Mouse (Mus musculus) ovary, adult 2 months (tissue): Measurements from ENCODE around the gene Mycl. TPM values are rescaled to one million over a fixed set of nuclear protein-coding genes. Genes with fewer than 3 reads are reported as not detected.

Source experiments
- polyA plus RNA-seq: library from polyadenylated mRNA; depleted of rRNA; stranded (reverse); fragments of >200 nt; gene quantifications from 2 replicates; pipeline ENCODE4 v1.2.3, GENCODE M21; 2012; rRNA removed

Gene Mycl
- polyA plus RNA-seq, result 45.6 and 47.5 TPM in 2 replicates

GRCm38 (mm10) chr4:122995404-122996220 is at the start of gene Mycl:
Mycl (plus strand) TSS chr4:122995652.

GRCm38 (mm10) chr4:122961100-122961567 is 34.3 kb upstream of the Mycl start, which contains the start of gene Mfsd2a:
Mfsd2a (minus strand) TSS chr4:122961188.

GRCm38 (mm10) chr4:123016451-123016957 is 21.1 kb downstream of the Mycl start, which contains the start of gene Trit1:
Trit1 (plus strand) TSS chr4:123016597.

Other genes starting within 250 kb of the Mycl start
- 27.8 and 33.5 TPM in 2 replicates for gene Ppt1, start 159.4 kb upstream of the Mycl start, polyA plus RNA-seq
- gene Cap1, start 109.6 kb upstream of the Mycl start, polyA plus RNA-seq, result 62.8 and 69.9 TPM in 2 replicates
- gene Mfsd2a, start 34.5 kb upstream of the Mycl start, polyA plus RNA-seq, result 21.5 and 27.0 TPM in 2 replicates
- 9.7 and 12.8 TPM in 2 replicates for gene Trit1, start 20.9 kb downstream of the Mycl start, polyA plus RNA-seq
- 0.26 and 0.35 TPM in 2 replicates for gene Bmp8b, start 109.5 kb downstream of the Mycl start, polyA plus RNA-seq
- not detected in 2 replicates for gene Oxct2b, start 120.6 kb downstream of the Mycl start, polyA plus RNA-seq
- 23.5 and 24.2 TPM in 2 replicates for gene Ppie, start 144.3 kb downstream of the Mycl start, polyA plus RNA-seq
- 0.26 and 0.37 TPM in 2 replicates for gene Hpcal4, start 187.6 kb downstream of the Mycl start, polyA plus RNA-seq
- 0.71 and 0.81 TPM in 2 replicates for gene Nt5c1a, start 205.9 kb downstream of the Mycl start, polyA plus RNA-seq
- gene Heyl, start 237.9 kb downstream of the Mycl start, polyA plus RNA-seq, result 24.8 and 32.5 TPM in 2 replicates